Mouse (Mus musculus): ENCODE measurements around the gene Slc16a14. TPM values are rescaled to one million over a fixed set of nuclear protein-coding genes. Genes with fewer than 3 reads are reported as not detected.
"Not testable (repeated sequence)": the region's sequence is repeated elsewhere in the genome, so short reads cannot be mapped to it uniquely, and the experiment has no call there.

The Slc16a14 gene
- 0.26 and 0.35 TPM in 2 replicates for polyA plus RNA-seq (2015; fragmentation: Nextera tagmentation; extraction: Ambion mirVana)

DNA sequence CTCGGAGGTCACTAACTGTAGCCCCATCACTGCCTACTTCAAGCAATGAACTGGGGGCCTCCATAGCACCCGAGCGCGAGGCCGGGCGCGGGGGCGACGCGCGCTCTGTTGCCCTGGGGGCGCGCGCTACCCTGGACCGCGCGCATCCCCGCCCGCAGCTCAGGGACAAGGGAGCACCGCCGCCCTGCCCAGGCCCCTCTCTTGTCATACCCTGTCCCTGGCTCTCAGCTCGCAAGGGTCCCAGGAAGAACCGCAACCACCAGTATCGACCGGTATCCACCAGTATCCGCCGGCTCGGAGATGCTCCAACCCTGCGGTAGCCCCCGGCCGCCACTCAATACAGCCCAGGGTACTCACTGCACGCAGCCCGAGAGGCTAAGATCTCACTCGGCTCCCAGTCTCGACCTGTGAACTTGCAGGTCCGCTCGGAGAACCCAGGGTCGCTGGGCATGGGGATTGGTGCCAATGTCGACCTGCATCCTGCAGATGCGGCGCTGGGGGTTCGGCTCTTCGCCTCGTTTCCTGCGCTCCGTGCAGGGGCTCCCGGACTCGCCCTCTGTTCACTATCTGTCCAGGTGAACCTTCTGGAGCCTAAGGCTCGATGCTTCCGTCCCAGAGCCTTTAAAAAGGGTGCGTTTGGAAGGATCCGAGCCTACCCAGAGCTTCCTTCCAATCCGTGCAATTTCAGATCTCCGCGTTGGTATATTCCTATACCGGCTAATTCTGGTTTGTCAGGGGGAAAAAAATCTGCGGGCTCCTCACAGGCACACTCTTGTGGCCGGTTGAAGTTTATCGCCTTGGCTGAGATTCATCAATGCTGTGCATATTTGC, at the start of gene Slc16a14:
TSS of gene Slc16a14 (minus strand) at position 632 of the 831 bp plus-strand sequence.
- peak within 1 kb of the TSS; percentile 47 for H3K4me3 ChIP-seq (replicated peaks)
- H3K27me3 ChIP-seq (replicated peaks) = peaks cover 16% of the 10 kb centered on the region
- no peaks in the 10 kb centered on the region for H3K36me3 ChIP-seq
- no peak within 1 kb of the TSS for H3K27ac ChIP-seq
- H3K4me2 ChIP-seq = peak within 1 kb of the TSS; percentile 92
- H3K9me3 ChIP-seq = no peaks in the 10 kb centered on the region
- under 1% methylated on average over 59 of the region's 59 CpGs for WGBS
- peaks cover 3% of the 10 kb centered on the region; the same call in 1 of the 2 replicates for H3K4me1 ChIP-seq
- peak; percentile 63 for ATAC-seq (ENCODE audit: insufficient read depth, low FRiP score, low read depth)
- no peak within 1 kb of the TSS for H3K9ac ChIP-seq

DNA sequence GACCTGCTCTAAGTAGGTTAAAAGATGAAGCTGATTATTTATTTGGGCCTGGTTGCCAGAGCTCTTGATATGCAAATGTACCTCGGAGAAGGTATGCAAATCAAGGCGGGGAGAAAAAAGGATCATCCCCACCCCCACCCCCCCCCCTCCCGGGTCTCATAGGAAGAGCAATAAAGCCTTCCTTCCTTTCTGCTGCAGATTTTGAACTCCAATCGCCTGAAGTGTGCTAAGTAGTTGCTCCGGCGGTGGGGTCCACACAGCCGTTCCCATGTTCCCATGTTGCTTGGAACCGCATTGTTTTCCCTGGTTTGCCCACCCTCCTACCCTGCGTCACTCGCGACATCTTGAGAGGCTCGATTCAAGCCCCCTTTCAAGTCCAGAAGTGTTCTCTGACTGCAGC, 26.8 kb upstream of the Slc16a14 start:
- ATAC-seq (ENCODE audit: insufficient read depth, low FRiP score, low read depth) = not testable (repeated sequence)
- 5% methylated on average over 12 of the region's 12 CpGs for WGBS

DNA sequence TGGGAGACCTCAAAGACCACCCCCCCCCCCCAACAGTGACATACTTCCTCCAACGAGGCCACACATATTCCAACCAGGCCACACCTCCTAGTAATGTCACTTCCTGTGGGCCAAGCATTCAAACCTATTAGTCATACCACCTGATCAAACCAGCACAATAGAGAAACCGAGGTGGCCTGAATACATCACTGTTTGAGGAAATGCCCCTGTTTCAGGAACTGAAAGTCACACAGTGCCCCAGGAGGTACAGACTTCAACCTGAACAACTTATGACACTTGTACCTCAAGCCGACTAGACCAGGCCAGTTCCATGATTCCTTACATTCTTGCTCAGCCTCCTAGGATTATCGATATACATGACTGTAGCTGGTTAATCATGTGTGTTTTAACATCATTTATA, 22.8 kb upstream of the Slc16a14 start:
- 83% methylated on average over 4 of the region's 4 CpGs for WGBS
- H3K4me1 ChIP-seq; H3K27me3 ChIP-seq (replicated peaks); H3K36me3 ChIP-seq; H3K9ac ChIP-seq; H3K27ac ChIP-seq; H3K4me3 ChIP-seq (replicated peaks); ATAC-seq (ENCODE audit: insufficient read depth, low FRiP score, low read depth); H3K4me2 ChIP-seq; H3K9me3 ChIP-seq: not testable (repeated sequence)

More for the DNA sequence above, 26.8 kb upstream of the Slc16a14 start:
- H3K4me3 ChIP-seq (replicated peaks); H3K9me3 ChIP-seq; H3K4me2 ChIP-seq; H3K4me1 ChIP-seq; H3K9ac ChIP-seq; H3K27ac ChIP-seq; H3K36me3 ChIP-seq; H3K27me3 ChIP-seq (replicated peaks): not testable (repeated sequence)

DNA sequence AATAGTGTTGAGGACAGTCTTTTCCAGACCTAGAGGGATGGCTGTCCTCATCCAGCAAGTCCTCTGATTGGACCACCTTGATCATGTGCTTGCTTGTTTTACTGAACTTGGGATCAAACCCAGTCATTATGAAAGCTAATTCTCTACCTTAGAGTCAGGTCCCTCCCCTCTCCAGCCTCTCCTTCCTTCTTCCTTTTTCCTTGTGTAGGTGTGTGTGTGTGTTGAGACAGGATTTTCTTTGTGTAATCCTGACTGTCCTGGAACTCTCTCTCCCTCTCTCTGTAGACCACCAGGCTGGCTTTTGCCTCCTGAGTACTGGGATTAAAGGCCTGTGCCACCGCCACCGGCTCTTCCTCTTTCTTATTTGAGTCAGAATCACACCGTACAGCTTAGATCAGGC, 21.8 kb upstream of the Slc16a14 start:
- not testable (repeated sequence) for ATAC-seq (ENCODE audit: insufficient read depth, low FRiP score, low read depth)
- 92% methylated on average over 3 of the region's 3 CpGs for WGBS

DNA sequence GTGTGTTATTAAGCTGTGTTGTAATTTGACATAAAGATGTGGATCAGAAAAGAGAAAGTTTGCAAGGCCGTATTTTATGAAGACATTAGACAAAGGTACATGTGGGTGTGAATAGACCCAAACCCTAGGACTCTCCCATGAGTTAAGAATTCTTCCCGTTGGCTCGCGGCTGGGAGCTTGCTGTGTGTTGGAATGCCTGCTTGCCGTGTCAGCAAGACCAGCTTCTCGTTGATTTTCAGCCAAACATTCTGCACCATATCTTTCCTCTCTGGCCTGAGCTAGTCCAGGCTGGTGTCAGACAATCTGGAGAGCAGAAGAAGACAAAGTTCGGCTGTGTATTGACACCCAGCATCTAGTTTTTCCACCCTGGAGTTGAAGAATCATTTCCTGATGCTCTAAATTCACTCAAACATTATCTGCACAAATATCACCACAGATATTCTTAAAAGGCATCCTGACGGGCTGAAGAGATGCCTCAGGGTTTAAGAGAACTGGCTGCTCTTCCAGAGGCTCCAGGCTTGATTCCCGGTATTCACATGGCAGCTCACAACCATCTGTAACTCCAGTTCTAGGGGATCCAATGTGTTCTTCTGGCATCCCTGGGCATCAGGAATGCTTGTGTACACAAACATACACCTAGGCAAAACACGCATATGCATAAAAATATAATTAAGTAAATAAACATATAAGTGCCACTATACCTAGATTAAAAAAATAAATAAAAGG, 17.7 kb upstream of the Slc16a14 start:
- Histone ChIP-seq H3K27ac (no peak overlapping the region), H3K9ac (no peak overlapping the region), H3K27me3 (replicated peaks) (no peaks in the 10 kb centered on the region), H3K4me1 (no peaks in the 10 kb centered on the region), H3K4me3 (replicated peaks) (no peak overlapping the region), H3K36me3 (no peaks in the 10 kb centered on the region), H3K9me3 (no peaks in the 10 kb centered on the region), H3K4me2 (no peak overlapping the region)
- WGBS = 67% methylated on average over 10 of the region's 10 CpGs
- ATAC-seq (ENCODE audit: insufficient read depth, low FRiP score, low read depth) = no peak

More for the DNA sequence above, 21.8 kb upstream of the Slc16a14 start:
- not testable (repeated sequence) for H3K27me3 ChIP-seq (replicated peaks); H3K27ac ChIP-seq; H3K4me1 ChIP-seq; H3K9ac ChIP-seq; H3K36me3 ChIP-seq; H3K9me3 ChIP-seq; H3K4me2 ChIP-seq; H3K4me3 ChIP-seq (replicated peaks)

DNA sequence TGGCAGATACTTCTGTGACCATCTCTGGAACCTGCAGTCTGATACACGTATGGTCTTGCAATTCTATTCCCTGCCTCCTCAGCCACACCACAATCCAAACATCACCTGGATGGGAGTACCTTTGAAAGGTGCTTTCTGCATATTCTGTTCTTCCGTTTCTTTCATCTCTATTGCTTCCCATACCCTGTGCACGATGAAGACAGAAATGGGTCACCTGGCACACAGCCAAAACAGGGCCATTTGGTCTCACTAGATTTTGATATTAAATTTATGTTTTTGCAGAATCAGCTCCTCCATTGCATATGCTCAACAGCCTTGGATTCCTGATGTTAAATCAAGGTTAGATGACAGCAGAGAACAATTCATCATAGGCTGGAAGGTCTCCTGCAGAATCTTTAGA, 16.6 kb upstream of the Slc16a14 start:
- WGBS = 80% methylated on average over 3 of the region's 3 CpGs
- no peak overlapping the region for H3K27ac ChIP-seq
- H3K36me3 ChIP-seq = no peaks in the 10 kb centered on the region
- H3K9ac ChIP-seq = no peak overlapping the region
- no peak for ATAC-seq (ENCODE audit: insufficient read depth, low FRiP score, low read depth)
- H3K27me3 ChIP-seq (replicated peaks) = no peaks in the 10 kb centered on the region
- H3K9me3 ChIP-seq = no peaks in the 10 kb centered on the region
- H3K4me3 ChIP-seq (replicated peaks) = no peak overlapping the region
- H3K4me2 ChIP-seq = no peak overlapping the region
- no peaks in the 10 kb centered on the region for H3K4me1 ChIP-seq

DNA sequence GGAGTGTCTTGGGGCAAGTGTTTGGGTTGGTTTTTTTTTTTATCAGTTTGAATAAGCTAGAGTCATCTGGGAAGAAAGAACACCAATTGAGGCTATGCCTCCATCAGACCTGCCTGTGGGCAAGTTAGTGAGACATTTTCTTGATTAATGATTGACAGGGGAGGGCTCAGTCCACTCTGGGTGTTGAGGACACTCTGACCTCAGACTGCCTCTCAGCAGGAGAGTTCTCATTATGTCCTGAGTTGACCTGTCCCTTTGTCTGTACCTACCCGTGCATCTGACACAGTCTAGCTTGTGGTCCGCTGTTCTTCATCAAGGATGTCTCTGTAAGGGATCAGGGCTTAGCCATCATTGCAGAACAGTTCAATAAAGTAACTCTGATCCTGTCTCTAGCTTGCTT, 12.5 kb upstream of the Slc16a14 start:
- Histone ChIP-seq H3K36me3 (no peaks in the 10 kb centered on the region), H3K4me1 (no peaks in the 10 kb centered on the region), H3K27me3 (replicated peaks) (no peaks in the 10 kb centered on the region), H3K4me2 (no peak overlapping the region), H3K9me3 (no peaks in the 10 kb centered on the region), H3K27ac (no peak overlapping the region), H3K4me3 (replicated peaks) (no peak overlapping the region), H3K9ac (no peak overlapping the region)
- ATAC-seq (ENCODE audit: insufficient read depth, low FRiP score, low read depth) = no peak
- 85% methylated on average over 2 of the region's 2 CpGs for WGBS

DNA sequence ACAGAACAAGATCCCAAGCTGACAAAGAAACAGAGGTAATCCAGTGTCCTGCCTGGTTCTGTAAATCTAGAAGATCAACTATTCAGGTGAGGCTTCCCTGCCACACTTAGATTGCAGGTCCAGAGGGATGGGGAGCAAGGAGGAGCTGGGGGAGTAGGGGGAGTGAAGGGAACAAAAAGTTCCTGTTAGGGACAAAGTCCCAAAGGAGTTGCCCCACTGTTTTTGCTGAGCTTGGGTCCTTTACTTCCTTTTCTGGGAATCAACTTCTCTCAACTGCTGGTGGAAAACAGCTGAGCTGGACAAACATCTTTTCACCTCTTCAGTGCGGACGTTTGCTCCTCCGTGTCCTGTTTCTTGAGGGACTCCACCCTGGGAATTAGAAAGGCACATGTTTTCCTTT, 11.0 kb upstream of the Slc16a14 start:
- no peak overlapping the region for H3K4me2 ChIP-seq
- 78% methylated on average over 3 of the region's 3 CpGs for WGBS
- H3K9me3 ChIP-seq = no peaks in the 10 kb centered on the region
- H3K4me3 ChIP-seq (replicated peaks) = no peak overlapping the region
- H3K9ac ChIP-seq = no peak overlapping the region
- no peaks in the 10 kb centered on the region for H3K36me3 ChIP-seq
- no peaks in the 10 kb centered on the region for H3K4me1 ChIP-seq
- ATAC-seq (ENCODE audit: insufficient read depth, low FRiP score, low read depth) = no peak
- H3K27ac ChIP-seq = no peak overlapping the region
- no peaks in the 10 kb centered on the region for H3K27me3 ChIP-seq (replicated peaks)

DNA sequence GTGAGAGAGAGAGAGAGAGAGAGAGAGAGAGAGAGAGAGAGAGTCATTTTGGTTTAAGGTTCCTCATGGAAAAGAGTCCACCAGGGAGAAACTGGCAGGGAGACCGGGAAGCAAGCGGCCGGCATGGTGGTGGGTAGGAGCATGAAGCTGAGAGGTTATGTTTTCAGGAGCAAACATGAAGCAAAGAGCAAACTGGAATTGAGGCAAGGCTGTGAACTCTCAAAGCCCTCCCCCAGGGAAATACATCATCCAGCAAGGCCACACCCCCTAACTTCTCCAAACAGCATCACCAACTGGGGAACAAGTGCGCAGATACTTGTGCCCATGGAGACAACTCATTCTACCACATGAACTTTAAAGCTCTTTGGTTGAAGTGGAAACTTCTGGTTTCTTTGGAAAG, 8.6 kb upstream of the Slc16a14 start:
- Histone ChIP-seq H3K4me2 (no peak overlapping the region), H3K36me3 (no peaks in the 10 kb centered on the region), H3K4me1 (no peaks in the 10 kb centered on the region), H3K4me3 (replicated peaks) (no peak overlapping the region), H3K27me3 (replicated peaks) (no peaks in the 10 kb centered on the region), H3K27ac (no peak overlapping the region), H3K9me3 (no peaks in the 10 kb centered on the region), H3K9ac (no peak overlapping the region)
- WGBS = 91% methylated on average over 4 of the region's 4 CpGs
- no peak for ATAC-seq (ENCODE audit: insufficient read depth, low FRiP score, low read depth)

DNA sequence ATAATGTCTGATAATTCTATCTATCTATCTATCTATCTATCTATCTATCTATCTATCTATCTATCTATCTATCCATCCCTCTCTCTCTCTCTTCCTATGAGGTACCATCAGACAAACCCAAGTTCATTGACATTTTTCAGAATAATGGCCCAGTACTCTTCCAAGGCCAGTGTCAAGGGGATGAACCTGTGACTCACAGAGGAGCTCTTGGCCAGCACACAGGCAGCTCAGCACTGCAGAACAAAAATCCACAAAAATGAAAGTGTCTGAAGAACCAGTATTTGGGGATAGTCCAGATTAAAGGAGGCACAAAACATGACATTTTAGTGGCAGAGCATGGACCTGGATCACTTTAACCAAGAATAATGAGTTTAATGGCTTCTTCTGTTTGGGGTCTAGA, 7.7 kb upstream of the Slc16a14 start:
- Histone ChIP-seq H3K4me2 (no peak overlapping the region), H3K4me1 (no peaks in the 10 kb centered on the region), H3K27ac (no peak overlapping the region), H3K9me3 (no peaks in the 10 kb centered on the region), H3K4me3 (replicated peaks) (no peak overlapping the region), H3K27me3 (replicated peaks) (no peaks in the 10 kb centered on the region), H3K9ac (no peak overlapping the region), H3K36me3 (no peaks in the 10 kb centered on the region)
- no peak for ATAC-seq (ENCODE audit: insufficient read depth, low FRiP score, low read depth)

DNA sequence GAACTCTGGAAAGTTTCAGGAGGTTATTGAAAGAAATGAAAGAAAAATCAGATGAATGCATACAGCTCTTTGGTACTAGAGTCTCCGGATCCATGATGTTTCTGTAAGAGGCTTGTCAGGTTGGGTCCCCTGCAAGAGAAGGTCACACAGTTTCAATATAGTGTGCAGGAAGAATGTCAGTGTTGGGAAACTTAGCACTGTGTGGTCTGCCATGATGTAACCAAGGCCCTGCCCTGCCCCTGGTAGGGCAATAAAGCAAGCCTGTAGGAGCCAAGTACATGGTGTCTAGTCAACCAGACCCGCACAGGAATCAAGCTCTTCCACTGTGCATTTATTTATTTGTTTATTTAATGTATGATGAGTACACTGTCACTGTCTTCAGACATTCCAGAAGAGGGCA, 5.4 kb upstream of the Slc16a14 start:
- H3K9me3 ChIP-seq = no peaks in the 10 kb centered on the region
- 82% methylated on average over 2 of the region's 2 CpGs for WGBS
- H3K9ac ChIP-seq = no peak overlapping the region
- H3K4me3 ChIP-seq (replicated peaks) = no peak overlapping the region
- H3K27ac ChIP-seq = no peak overlapping the region
- ATAC-seq (ENCODE audit: insufficient read depth, low FRiP score, low read depth) = no peak
- H3K27me3 ChIP-seq (replicated peaks) = no peaks in the 10 kb centered on the region
- H3K36me3 ChIP-seq = no peaks in the 10 kb centered on the region
- H3K4me1 ChIP-seq = no peaks in the 10 kb centered on the region
- no peak overlapping the region for H3K4me2 ChIP-seq

DNA sequence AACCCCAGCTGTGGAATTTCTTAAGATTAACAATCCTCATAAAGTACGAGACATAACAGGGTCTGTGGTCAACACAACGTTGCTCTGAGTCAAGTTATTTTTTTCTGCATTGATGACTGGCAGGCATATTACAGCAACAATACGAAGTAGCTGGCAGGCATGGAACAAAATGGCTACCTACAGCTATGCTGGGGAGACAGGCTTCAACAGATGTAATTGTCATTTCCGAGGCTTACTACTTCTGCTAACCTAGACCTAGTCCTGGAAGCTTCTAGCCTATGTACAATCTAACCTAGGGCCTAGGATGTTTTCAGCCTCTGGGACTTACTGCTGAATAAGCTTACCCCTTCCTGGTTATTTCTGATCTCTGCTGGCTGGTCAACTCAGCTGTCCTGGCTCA, 4.5 kb upstream of the Slc16a14 start:
- no peaks in the 10 kb centered on the region for H3K36me3 ChIP-seq
- no peak overlapping the region for H3K27ac ChIP-seq
- H3K4me1 ChIP-seq = no peaks in the 10 kb centered on the region
- H3K4me3 ChIP-seq (replicated peaks) = no peak overlapping the region
- H3K9me3 ChIP-seq = no peaks in the 10 kb centered on the region
- 60% methylated on average over 4 of the region's 4 CpGs for WGBS
- no peak overlapping the region for H3K4me2 ChIP-seq
- ATAC-seq (ENCODE audit: insufficient read depth, low FRiP score, low read depth) = no peak
- no peak overlapping the region for H3K9ac ChIP-seq
- peaks cover 6% of the 10 kb centered on the region; the same call in 1 of the 2 replicates for H3K27me3 ChIP-seq (replicated peaks)
